Mouse (Mus musculus): ENCODE data around the gene Tceal1.
"Not testable (repeated sequence)": the region's sequence is repeated elsewhere in the genome, so short reads cannot be mapped to it uniquely, and the experiment has no call there.

Tceal1 gene

DNA sequence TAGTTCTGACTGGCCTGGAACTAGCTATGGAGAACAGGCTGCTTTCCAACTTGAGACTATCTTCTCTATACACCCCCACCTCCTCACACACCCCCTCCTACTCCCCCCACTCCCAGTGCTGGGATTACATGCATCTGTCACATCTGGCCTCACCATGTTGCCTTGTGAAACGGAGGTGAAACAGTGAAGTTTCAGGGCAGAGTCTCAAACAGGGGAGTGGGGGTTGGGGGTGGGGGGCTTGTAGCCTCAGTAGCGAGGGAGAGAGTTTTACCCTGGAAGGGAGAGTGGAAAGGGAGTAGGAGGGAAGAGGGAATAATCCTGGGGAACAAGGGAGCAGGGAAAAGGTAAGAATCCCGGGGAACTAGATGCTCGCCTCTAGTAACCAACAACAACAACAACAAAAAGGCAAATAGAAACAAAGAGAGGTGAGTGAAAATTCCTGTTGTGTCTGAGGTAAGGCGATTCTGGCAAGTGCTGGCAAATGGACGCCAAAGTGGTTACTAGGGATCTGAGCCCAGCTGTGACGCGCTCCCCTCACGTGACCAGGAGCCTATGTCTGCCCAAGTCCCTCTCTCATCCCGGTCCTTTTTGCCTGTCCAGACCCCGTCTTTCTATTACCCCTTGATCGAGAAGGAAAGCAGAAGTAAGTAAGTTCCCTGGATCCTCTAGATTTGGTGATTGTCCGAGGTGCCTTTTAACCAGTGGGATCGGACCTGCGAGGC lies at the start of gene Tceal1:
Gene Tceal1, plus strand, starts transcription at position 537 of the 722 bp plus-strand sequence.
- Histone ChIP-seq H3K27me3 (ENCODE audit: control insufficient read depth, insufficient read depth, low read length, poor library complexity, severe bottlenecking) (no peaks in the 10 kb centered on the region), H3K36me3 (ENCODE audit: control insufficient read depth, insufficient read depth, low read length, poor library complexity, severe bottlenecking) (no peaks in the 10 kb centered on the region)
- DNase-seq (ENCODE audit: low read depth, low spot score), result peak; percentile 10

DNA sequence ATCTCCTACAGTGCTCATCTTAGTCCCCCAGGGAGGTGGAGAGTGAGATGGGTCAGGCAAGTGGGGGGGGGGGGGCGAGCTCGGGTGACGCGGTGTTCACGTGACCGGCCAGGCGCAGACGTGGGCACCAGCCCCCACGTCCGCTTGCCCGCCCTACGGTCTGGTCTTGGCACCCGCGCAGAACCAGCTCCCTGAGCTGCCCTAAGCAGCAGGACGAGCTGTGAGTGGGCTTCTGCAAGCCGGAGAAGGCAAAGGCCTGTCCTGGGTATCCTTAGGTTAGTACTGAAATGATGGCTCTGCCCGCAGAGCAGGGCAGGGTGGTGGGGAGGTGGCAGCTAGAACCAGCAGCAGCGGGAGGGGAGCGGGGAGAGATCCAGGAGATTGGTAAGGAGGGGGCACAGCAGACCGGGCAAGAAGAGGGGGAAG lies 41.5 kb upstream of the Tceal1 start:
- DNase-seq (ENCODE audit: low read depth, low spot score), result no peak
- no peaks in the 10 kb centered on the region for H3K27me3 ChIP-seq (ENCODE audit: control insufficient read depth, insufficient read depth, low read length, poor library complexity, severe bottlenecking)

DNA sequence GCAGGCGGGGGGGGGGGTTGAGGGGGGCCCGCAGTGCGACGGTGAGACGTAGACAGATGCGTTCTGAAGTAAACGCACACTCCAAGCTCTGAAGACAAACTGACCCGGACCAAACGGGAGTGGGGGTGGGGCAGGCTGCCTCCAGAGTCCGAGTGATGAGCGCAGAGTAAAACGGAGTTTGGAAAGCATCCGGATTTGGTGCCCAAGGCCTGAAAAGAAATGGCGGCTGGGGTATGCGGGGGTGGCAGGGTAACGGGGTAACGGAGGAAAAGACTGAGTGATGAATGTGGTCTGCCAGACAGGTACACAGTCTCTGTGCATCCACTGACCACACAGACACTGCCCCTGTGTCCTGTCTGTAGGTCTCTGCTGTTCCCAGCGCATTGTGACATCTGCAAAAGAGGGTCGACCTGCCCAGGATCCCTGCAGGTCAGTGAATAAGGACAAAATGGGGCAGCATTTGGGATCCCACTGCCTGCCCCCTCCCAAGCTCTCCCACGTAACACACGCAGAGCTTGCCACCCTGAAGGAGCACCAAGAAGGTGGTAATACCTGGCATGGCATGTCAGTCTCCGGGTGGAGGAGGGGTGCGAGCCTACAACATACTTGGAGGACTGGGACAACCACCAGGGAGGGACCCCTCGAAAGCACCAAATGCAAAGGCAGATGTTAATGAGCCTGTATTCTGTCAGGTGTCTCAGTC lies 40.9 kb upstream of the Tceal1 start:
- not testable (repeated sequence) for H3K27me3 ChIP-seq (ENCODE audit: control insufficient read depth, insufficient read depth, low read length, poor library complexity, severe bottlenecking); DNase-seq (ENCODE audit: low read depth, low spot score); H3K36me3 ChIP-seq (ENCODE audit: control insufficient read depth, insufficient read depth, low read length, poor library complexity, severe bottlenecking)

More for the DNA sequence above, 41.5 kb upstream of the Tceal1 start:
- H3K36me3 ChIP-seq (ENCODE audit: control insufficient read depth, insufficient read depth, low read length, poor library complexity, severe bottlenecking), result no peaks in the 10 kb centered on the region

DNA sequence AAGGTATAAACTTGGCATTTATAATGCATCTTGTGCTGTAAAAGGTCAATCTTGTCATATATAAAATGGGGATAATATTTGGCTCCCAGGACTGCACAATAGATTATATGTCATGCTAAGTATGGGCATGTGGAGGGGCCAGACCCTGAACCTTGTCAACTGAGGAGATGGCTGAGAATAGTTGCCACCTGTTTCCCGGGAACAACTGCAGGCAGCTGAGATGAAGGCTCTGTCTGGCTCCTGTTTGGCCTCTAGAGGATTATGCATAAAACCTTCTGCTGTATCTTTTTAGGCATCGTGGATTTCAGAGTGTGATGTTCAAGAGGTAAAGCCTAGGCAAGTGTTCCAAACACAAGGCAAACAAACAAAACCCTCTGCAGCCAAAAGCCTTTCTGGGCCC lies 39.0 kb upstream of the Tceal1 start:
- H3K27me3 ChIP-seq (ENCODE audit: control insufficient read depth, insufficient read depth, low read length, poor library complexity, severe bottlenecking), result no peaks in the 10 kb centered on the region
- H3K36me3 ChIP-seq (ENCODE audit: control insufficient read depth, insufficient read depth, low read length, poor library complexity, severe bottlenecking), result no peaks in the 10 kb centered on the region
- no peak for DNase-seq (ENCODE audit: low read depth, low spot score)

DNA sequence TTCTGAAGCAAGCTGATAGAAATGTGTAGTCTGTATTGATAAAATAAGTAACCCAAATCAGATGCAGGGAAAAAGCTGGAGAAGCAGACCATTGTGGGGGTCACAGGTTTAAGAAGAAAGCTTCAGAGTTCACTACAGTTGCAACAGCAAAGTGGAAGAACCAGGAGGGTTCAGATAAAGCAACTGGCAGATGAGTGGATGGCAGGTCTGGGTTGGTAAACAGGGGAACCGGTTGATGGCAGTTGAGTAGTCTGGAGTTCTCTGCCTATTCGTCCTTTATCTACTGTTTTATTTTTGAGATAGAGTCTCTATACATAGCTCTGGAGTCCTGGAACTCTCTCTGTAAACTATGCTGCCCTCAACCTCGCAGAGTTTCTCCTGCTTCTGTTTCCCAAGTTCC lies 26.8 kb upstream of the Tceal1 start:
- no peaks in the 10 kb centered on the region for H3K27me3 ChIP-seq (ENCODE audit: control insufficient read depth, insufficient read depth, low read length, poor library complexity, severe bottlenecking)
- H3K36me3 ChIP-seq (ENCODE audit: control insufficient read depth, insufficient read depth, low read length, poor library complexity, severe bottlenecking), result no peaks in the 10 kb centered on the region
- DNase-seq (ENCODE audit: low read depth, low spot score), result no peak

DNA sequence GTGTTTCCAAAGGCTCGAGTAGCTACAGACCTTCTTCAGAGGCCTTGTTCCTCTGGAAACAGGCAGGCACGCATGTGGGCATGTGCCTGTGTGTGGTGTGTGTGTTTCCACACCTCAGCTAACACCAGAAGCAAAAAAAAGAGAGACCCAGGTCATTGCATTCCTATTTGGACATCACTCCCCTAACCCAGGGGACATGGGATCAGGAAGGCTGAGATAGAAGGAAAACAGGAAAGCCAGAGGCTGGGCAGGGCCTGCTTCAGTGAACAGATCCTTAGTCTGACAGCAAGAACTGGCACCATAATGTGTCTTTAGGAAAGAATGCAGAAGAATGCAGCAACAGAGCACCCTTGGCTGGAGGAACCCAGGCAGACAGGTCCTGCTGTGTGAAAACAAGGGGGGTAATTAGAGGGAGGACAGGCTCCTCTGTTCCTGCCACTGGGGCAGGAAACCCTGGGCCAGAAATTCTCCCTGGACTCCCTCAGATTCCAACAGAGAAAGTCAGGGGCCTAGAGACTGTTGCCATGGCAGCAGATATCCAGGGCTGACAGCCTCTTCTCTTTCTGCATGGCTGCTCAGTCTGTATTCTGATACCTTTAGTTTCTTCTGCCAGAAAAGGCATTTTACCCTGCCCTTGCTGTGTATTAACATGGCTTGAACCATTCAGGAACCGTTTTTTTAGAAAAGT lies 16.0 kb upstream of the Tceal1 start:
- H3K36me3 ChIP-seq (ENCODE audit: control insufficient read depth, insufficient read depth, low read length, poor library complexity, severe bottlenecking); DNase-seq (ENCODE audit: low read depth, low spot score); H3K27me3 ChIP-seq (ENCODE audit: control insufficient read depth, insufficient read depth, low read length, poor library complexity, severe bottlenecking): not testable (repeated sequence)

DNA sequence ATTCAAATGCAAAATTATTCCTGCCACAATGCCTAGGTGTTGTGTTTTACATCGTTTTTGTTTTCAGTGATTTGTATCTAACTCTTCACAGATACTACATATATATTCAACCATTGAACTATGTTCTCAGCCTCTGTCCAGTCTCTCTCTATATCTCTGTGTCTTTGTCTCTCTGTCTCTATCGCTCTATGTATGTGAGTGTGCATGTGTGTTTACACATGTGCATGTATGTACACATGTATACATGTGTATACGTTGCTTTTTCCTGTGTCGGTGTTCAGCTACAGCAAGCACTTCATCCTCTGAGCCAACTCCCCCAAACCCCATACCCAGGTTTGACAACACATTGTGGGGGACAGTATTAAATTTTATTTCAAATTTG lies 15.5 kb upstream of the Tceal1 start:
- DNase-seq (ENCODE audit: low read depth, low spot score), result no peak
- Histone ChIP-seq H3K36me3 (ENCODE audit: control insufficient read depth, insufficient read depth, low read length, poor library complexity, severe bottlenecking) (no peaks in the 10 kb centered on the region), H3K27me3 (ENCODE audit: control insufficient read depth, insufficient read depth, low read length, poor library complexity, severe bottlenecking) (no peaks in the 10 kb centered on the region)

DNA sequence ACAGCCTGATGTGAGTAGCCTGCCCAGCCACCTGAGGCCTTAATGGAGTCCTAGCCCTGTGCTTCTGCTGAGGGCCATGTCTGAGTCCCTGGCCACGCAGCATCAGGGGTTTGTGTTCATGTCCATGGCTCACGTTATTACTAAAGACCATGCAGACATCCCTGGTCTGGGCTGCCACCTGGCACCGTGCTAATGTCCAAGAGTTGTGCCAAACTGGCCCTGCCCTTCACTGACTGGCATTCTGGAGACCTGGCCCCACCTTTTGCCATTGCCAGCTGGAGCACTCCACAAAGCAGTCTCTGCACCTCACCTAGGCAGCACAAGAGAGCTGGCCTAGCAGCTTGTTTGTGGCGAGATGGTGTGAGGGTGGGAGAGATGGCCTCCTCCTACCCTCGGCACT lies 14.6 kb upstream of the Tceal1 start:
- no peak for DNase-seq (ENCODE audit: low read depth, low spot score)
- H3K27me3 ChIP-seq (ENCODE audit: control insufficient read depth, insufficient read depth, low read length, poor library complexity, severe bottlenecking), result no peaks in the 10 kb centered on the region
- no peaks in the 10 kb centered on the region for H3K36me3 ChIP-seq (ENCODE audit: control insufficient read depth, insufficient read depth, low read length, poor library complexity, severe bottlenecking)

DNA sequence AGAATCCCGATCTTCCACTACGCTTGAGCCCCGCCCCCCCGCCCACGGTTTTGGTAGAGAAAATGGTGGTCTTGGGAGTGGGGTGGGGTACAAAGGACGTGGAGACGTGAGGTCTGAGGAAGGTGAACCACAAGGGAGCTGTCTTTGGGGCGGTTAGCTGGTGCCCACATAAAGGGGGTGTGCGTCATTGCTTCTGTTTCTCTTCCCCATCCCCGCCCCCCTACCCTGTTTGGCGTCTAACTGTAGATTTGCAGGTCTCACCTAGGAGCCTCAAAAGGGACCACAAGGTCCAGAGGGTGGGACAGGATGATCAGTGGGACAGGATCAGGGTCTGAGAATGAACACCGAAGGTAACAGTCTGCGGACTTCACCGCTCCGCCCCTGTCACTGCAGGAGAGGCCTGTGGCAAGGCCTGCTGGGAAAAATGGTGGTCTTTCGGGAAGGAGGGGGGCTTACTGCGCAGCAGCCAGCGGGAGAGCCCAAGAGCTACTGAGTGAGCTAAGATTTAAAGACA lies 443 bp downstream of the Tceal1 start:
- peak; percentile 57 for DNase-seq (ENCODE audit: low read depth, low spot score)
- H3K27me3 ChIP-seq (ENCODE audit: control insufficient read depth, insufficient read depth, low read length, poor library complexity, severe bottlenecking), result no peaks in the 10 kb centered on the region

DNA sequence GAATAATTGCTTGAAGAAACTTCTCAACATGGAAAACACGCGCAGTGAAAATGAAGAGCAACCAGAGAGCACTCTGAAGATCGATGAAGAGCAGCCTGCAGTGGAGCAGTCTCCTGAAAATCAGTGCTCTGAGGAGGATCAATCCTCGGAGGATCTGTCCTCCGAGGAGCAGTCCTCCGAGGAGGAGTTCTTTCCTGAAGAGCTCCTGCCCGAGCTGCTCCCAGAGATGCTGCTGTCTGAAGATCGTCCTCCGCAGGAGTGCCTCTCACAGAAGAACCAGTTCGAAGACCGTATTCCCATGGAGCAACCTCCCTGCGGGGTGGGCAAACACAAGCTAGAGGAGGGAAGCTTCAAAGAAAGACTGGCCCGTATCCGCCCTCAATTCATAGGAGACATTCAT lies 1.0 kb downstream of the Tceal1 start:
- Histone ChIP-seq H3K36me3 (ENCODE audit: control insufficient read depth, insufficient read depth, low read length, poor library complexity, severe bottlenecking) (no peaks in the 10 kb centered on the region), H3K27me3 (ENCODE audit: control insufficient read depth, insufficient read depth, low read length, poor library complexity, severe bottlenecking) (no peaks in the 10 kb centered on the region)
- DNase-seq (ENCODE audit: low read depth, low spot score), result no peak

More for the DNA sequence above, 443 bp downstream of the Tceal1 start:
- no peaks in the 10 kb centered on the region for H3K36me3 ChIP-seq (ENCODE audit: control insufficient read depth, insufficient read depth, low read length, poor library complexity, severe bottlenecking)

DNA sequence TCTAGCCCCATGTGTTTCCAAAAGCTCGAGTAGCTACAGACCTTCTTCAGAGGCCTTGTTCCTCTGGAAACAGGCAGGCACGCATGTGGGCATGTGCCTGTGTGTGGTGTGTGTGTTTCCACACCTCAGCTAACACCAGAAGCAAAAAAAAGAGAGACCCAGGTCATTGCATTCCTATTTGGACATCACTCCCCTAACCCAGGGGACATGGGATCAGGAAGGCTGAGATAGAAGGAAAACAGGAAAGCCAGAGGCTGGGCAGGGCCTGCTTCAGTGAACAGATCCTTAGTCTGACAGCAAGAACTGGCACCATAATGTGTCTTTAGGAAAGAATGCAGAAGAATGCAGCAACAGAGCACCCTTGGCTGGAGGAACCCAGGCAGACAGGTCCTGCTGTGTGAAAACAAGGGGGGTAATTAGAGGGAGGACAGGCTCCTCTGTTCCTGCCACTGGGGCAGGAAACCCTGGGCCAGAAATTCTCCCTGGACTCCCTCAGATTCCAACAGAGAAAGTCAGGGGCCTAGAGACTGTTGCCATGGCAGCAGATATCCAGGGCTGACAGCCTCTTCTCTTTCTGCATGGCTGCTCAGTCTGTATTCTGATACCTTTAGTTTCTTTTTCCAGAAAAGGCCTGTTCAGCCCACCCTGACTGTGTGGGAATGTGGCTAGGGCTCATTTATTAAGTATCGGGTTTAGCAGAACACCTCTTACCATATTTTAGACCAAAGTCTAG lies 7.1 kb downstream of the Tceal1 start:
- H3K27me3 ChIP-seq (ENCODE audit: control insufficient read depth, insufficient read depth, low read length, poor library complexity, severe bottlenecking); H3K36me3 ChIP-seq (ENCODE audit: control insufficient read depth, insufficient read depth, low read length, poor library complexity, severe bottlenecking); DNase-seq (ENCODE audit: low read depth, low spot score): not testable (repeated sequence)

DNA sequence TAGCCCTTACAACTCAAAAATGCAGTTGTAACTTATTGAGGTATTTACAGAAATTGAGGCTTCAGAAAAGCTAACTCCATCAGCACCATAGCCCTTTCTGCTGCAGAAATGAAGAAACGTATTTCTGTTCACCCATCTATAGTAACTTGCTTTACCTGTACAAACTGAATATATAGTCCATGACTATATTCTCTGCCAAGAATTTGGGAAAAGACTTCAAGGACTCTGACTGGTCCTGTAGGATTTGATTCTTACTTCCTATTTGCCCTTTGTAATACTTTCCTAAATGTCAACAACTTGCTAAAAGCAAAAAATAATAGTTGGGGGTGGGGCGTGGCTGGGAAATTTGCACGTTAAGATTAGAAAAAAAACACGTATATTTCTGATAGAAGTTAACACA lies 24.2 kb downstream of the Tceal1 start:
- H3K36me3 ChIP-seq (ENCODE audit: control insufficient read depth, insufficient read depth, low read length, poor library complexity, severe bottlenecking), result peaks cover 3% of the 10 kb centered on the region; the same call in 1 of the 2 replicates
- H3K27me3 ChIP-seq (ENCODE audit: control insufficient read depth, insufficient read depth, low read length, poor library complexity, severe bottlenecking), result no peaks in the 10 kb centered on the region
- no peak for DNase-seq (ENCODE audit: low read depth, low spot score)

DNA sequence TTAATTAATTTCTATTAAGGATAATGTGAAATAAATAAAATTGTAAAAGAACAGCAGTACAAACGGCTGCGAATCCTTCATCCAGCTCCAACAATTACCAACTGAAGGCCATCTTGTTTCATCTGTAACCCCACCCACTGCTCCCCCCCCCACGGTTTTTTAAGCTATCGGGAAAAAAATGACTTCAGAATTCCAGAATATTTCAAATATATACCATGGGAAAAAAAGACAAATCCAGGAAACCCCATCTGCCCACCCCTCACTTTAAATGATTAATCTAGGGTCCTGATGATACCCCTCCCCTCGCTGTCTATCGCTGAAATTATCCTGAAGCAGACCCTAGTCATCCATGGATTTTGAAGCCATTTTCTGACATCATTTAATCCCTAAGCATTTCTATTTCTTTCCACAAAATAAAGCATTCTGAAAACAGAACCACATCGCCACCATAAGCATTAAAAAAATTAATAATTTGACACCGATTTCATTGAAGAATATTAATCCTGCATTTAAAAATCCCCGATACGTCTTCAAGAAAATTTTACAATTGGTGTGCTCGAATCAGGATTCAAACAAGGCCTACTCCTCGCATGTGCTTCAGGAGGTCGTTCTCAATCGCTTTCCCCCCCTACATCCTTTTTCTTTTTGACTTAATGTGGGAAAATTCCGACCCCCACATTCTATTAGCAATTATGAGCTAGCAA lies 32.5 kb downstream of the Tceal1 start:
- H3K27me3 ChIP-seq (ENCODE audit: control insufficient read depth, insufficient read depth, low read length, poor library complexity, severe bottlenecking), result no peaks in the 10 kb centered on the region
- H3K36me3 ChIP-seq (ENCODE audit: control insufficient read depth, insufficient read depth, low read length, poor library complexity, severe bottlenecking), result no peaks in the 10 kb centered on the region
- DNase-seq (ENCODE audit: low read depth, low spot score), result peak; percentile 5
